In the genomic region with DNA sequence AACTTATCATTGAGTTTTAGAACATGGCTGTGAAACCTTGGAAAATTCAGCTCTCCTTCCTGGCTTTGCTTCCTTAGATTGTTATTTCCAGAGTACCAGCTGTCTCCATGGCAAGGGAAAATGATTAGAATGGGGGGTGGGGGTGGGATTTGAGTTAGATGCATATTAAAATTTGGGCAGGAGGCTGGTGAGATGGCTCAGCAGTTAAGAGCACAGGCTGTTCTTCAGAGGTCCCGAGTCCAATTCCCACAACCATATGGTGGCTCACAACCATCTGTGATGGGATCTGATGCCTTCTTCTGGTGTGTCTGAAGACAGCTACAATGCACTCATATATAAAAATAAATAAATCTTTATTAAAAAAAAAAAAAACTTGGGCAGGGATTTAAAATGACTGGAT, we compare ENCODE assay signal across 20 mouse cellular contexts. TPM values are rescaled to one million over a fixed set of nuclear protein-coding genes. Genes with fewer than 3 reads are reported as not detected.
DNase-seq lines count a peak whose midpoint lies in the region; ATAC-seq and TF ChIP-seq lines count a peak whose summit lies in the region.
"Had no signal": no experiment of that assay in that cellular context is flagged by ENCODE, and none has a peak within 500 bp of the region (broad histone marks: within the 10 kb centered on the region; RNA-seq: fewer than 3 reads in every experiment).

No protein-coding gene starts in this region.

- no peaks in the 10 kb centered on the region for H3K9me3 ChIP-seq in hindbrain, postnatal 0 days (ENCODE audit: low read length)
- H3K9me3 ChIP-seq in hindbrain, embryonic 11.5 days (ENCODE audit: control insufficient read depth, low read length), result no peaks in the 10 kb centered on the region
- H3K9me3 ChIP-seq: embryonic facial prominence, embryonic 15.5 days; heart, embryonic 15.5 days; stomach, embryonic 15.5 days had no signal

- ATAC-seq in hindbrain, postnatal 0 days, result no peak
- no peak for ATAC-seq in hindbrain, embryonic 11.5 days (ENCODE audit: low FRiP score)

- H3K9ac ChIP-seq in hindbrain, postnatal 0 days (replicated peaks; ENCODE audit: low read length), result no peak overlapping the region
- H3K9ac ChIP-seq in hindbrain, embryonic 11.5 days (ENCODE audit: low read depth, low read length), result no peak overlapping the region
- H3K9ac ChIP-seq: embryonic facial prominence, embryonic 15.5 days; heart, embryonic 15.5 days; stomach, embryonic 15.5 days had no signal

- peaks cover 6% of the 10 kb centered on the region for H3K4me1 ChIP-seq in hindbrain, postnatal 0 days (ENCODE audit: insufficient read depth, low read length)
- no peaks in the 10 kb centered on the region for H3K4me1 ChIP-seq in hindbrain, embryonic 11.5 days (replicated peaks; ENCODE audit: control insufficient read depth, insufficient read depth, low read length)
- peaks cover 1% of the 10 kb centered on the region; the same call in 1 of the 2 replicates for H3K4me1 ChIP-seq in cortical plate, adult 2 months (ENCODE audit: control insufficient read depth, insufficient read depth, low read length)

- no peak for TF ChIP-seq CTCF in hindbrain, postnatal 0 days (IDR thresholded peaks at IDR 0.05; ENCODE audit: low read depth)
- no peak for TF ChIP-seq CTCF in cortical plate, adult 2 months (IDR thresholded peaks at IDR 0.05; ENCODE audit: extremely low read depth, insufficient read depth, low read length)

- peak; percentile 20 for DNase-seq in hindbrain, postnatal 0 days (ENCODE audit: low spot score)
- DNase-seq in hindbrain, embryonic 11.5 days (ENCODE audit: low spot score), result no peak
- DNase-seq in layer of hippocampus, adult 18-20 months (ENCODE audit: low spot score in 2 of 2), result peak; percentile 69 to 85
- peak; percentile 55 for DNase-seq in telencephalon, adult 2 months (ENCODE audit: low read depth, low spot score)
- no peak for DNase-seq in kidney, postnatal 36 days
- no peak for DNase-seq in spleen, postnatal 4 days (ENCODE audit: low spot score in 2 of 2)
- DNase-seq: adrenal gland, adult 2 months; cerebellum, adult 11-12 months; embryo, embryonic 11 days; gastrocnemius, adult 2 months; heart, adult 18-20 months; kidney, adult 11 months; kidney, postnatal 10 days; lung, adult 2 months; right cerebral cortex, postnatal 14 days had no signal

- peaks cover 58% of the 10 kb centered on the region for H3K36me3 ChIP-seq in hindbrain, postnatal 0 days (ENCODE audit: insufficient read depth, low read length)
- H3K36me3 ChIP-seq in hindbrain, embryonic 11.5 days (ENCODE audit: control insufficient read depth, insufficient read depth, low read length), result peaks cover 8% of the 10 kb centered on the region

- H3K27me3 ChIP-seq in hindbrain, postnatal 0 days (ENCODE audit: insufficient read depth, low read length), result no peaks in the 10 kb centered on the region
- H3K27me3 ChIP-seq in hindbrain, embryonic 11.5 days (ENCODE audit: control insufficient read depth, insufficient read depth, low read length), result no peaks in the 10 kb centered on the region
- H3K27me3 ChIP-seq: embryonic facial prominence, embryonic 15.5 days; heart, embryonic 15.5 days; stomach, embryonic 15.5 days had no signal

- no peak for TF ChIP-seq POLR2A in cortical plate, adult 2 months (IDR thresholded peaks at IDR 0.05; ENCODE audit: extremely low read depth, insufficient read depth, low read length)

- no peak overlapping the region for H3K4me2 ChIP-seq in hindbrain, postnatal 0 days (ENCODE audit: low read depth, low read length)
- no peak overlapping the region for H3K4me2 ChIP-seq in hindbrain, embryonic 11.5 days (replicated peaks; ENCODE audit: low read depth, low read length)
- H3K4me2 ChIP-seq: embryonic facial prominence, embryonic 15.5 days; heart, embryonic 15.5 days; liver, embryonic 11.5 days; stomach, embryonic 15.5 days had no signal

- H3K4me3 ChIP-seq in hindbrain, postnatal 0 days (ENCODE audit: low read length), result no peak overlapping the region
- H3K4me3 ChIP-seq in hindbrain, embryonic 11.5 days (ENCODE audit: low read depth, low read length), result no peak overlapping the region
- no peak overlapping the region for H3K4me3 ChIP-seq in cortical plate, adult 2 months (ENCODE audit: insufficient read depth, low read length)
- H3K4me3 ChIP-seq: embryonic facial prominence, embryonic 15.5 days; gastrocnemius, adult 2 months; heart, embryonic 15.5 days; stomach, embryonic 15.5 days had no signal

- 44% methylated on average over 1 of the region's 1 CpGs for WGBS in hindbrain, postnatal 0 days
- 77% methylated on average over 1 of the region's 1 CpGs for WGBS in hindbrain, embryonic 11.5 days

- H3K27ac ChIP-seq in hindbrain, postnatal 0 days, result peak overlapping the region; percentile 49; the same call in 1 of the 2 replicates
- no peak overlapping the region for H3K27ac ChIP-seq in hindbrain, embryonic 11.5 days (ENCODE audit: low read depth, low read length)
- peak overlapping the region; percentile 60; the same call in 1 of the 2 replicates for H3K27ac ChIP-seq in cortical plate, adult 2 months (ENCODE audit: insufficient read depth, low read length)
- H3K27ac ChIP-seq: embryonic facial prominence, embryonic 15.5 days; gastrocnemius, adult 2 months; heart, embryonic 15.5 days; stomach, embryonic 15.5 days had no signal

RNA-seq across cellular contexts. Expression of a gene that starts 6.4 kb away (rescaled TPM):
- 35.3 and 36.9 TPM in 2 replicates for total RNA-seq in hindbrain, postnatal 0 days (2014; rRNA removed)
- polyA plus RNA-seq in hindbrain, postnatal 0 days (2015; fragmentation: Nextera tagmentation; extraction: Ambion mirVana), result 147 and 148 TPM in 2 replicates
- 164 and 165 TPM in 2 replicates for polyA plus RNA-seq in hindbrain, embryonic 11.5 days (2014; fragmentation: Nextera tagmentation; extraction: Ambion mirVana)
- 64.2 and 78.1 TPM in 2 replicates for polyA plus RNA-seq in cortical plate, adult 2 months (2012; rRNA removed)
- 100 to 1,000 TPM in 1 of 2 experiments, 10 to 100 TPM in 1; 92.7 to 100 TPM for total RNA-seq in layer of hippocampus, adult 18-20 months (2021)

RNA-seq across cellular contexts. Expression of a gene that starts 6.6 kb away (rescaled TPM):
- total RNA-seq in hindbrain, postnatal 0 days (2014; rRNA removed), result 12.7 and 24.0 TPM in 2 replicates
- 29.4 and 32.5 TPM in 2 replicates for polyA plus RNA-seq in hindbrain, postnatal 0 days (2015; fragmentation: Nextera tagmentation; extraction: Ambion mirVana)
- polyA plus RNA-seq in hindbrain, embryonic 11.5 days (2014; fragmentation: Nextera tagmentation; extraction: Ambion mirVana), result 32.8 and 34.3 TPM in 2 replicates
- 36.4 and 37.4 TPM in 2 replicates for polyA plus RNA-seq in cortical plate, adult 2 months (2012; rRNA removed)
- 10 to 100 TPM; 41.0 to 41.2 TPM for total RNA-seq in layer of hippocampus, adult 18-20 months (2021)

RNA-seq across cellular contexts. Expression of a gene that starts 23.9 kb away (rescaled TPM):
- total RNA-seq in hindbrain, postnatal 0 days (2014; rRNA removed), result 141 and 162 TPM in 2 replicates
- polyA plus RNA-seq in hindbrain, postnatal 0 days (2015; fragmentation: Nextera tagmentation; extraction: Ambion mirVana), result 69.2 and 74.3 TPM in 2 replicates
- polyA plus RNA-seq in hindbrain, embryonic 11.5 days (2014; fragmentation: Nextera tagmentation; extraction: Ambion mirVana), result 55.9 and 64.2 TPM in 2 replicates
- polyA plus RNA-seq in cortical plate, adult 2 months (2012; rRNA removed), result 73.3 and 79.4 TPM in 2 replicates
- 100 to 1,000 TPM; 109 to 111 TPM for total RNA-seq in layer of hippocampus, adult 18-20 months (2021)

RNA-seq across cellular contexts. Expression of a gene that starts 24.0 kb away (rescaled TPM):
- 21.3 and 22.3 TPM in 2 replicates for total RNA-seq in hindbrain, postnatal 0 days (2014; rRNA removed)
- polyA plus RNA-seq in hindbrain, postnatal 0 days (2015; fragmentation: Nextera tagmentation; extraction: Ambion mirVana), result 6.9 and 7.4 TPM in 2 replicates
- polyA plus RNA-seq in hindbrain, embryonic 11.5 days (2014; fragmentation: Nextera tagmentation; extraction: Ambion mirVana), result 31.8 and 38.7 TPM in 2 replicates
- polyA plus RNA-seq in cortical plate, adult 2 months (2012; rRNA removed), result 35.1 and 35.2 TPM in 2 replicates
- 10 to 100 TPM; 16.6 to 18.2 TPM for total RNA-seq in layer of hippocampus, adult 18-20 months (2021)

Comparison
In these comparisons a context has a peak if more than half of its experiments do, and no peak if none do; other contexts are left out.
1. DNase-seq: peak in hindbrain, postnatal 0 days (single experiment), layer of hippocampus, adult 18-20 months (2 of 2) and telencephalon, adult 2 months (single experiment); none in hindbrain, embryonic 11.5 days (single experiment), kidney, postnatal 36 days (0 of 2) and spleen, postnatal 4 days (0 of 2).